ENCODE assay signal across 8 mouse cellular contexts in genomic region chr16:13255855-13256635, GRCm38 (mm10). TPM values are rescaled to one million over a fixed set of nuclear protein-coding genes. Genes with fewer than 3 reads are reported as not detected.
A peak's percentile ranks its signal among the peaks of the same experiment; 100 is the strongest.
DNase-seq lines count a peak whose midpoint lies in the region; ATAC-seq and TF ChIP-seq lines count a peak whose summit lies in the region.

Gene Mrtfb (plus strand): TSS chr16:13256481.

- no peaks in the 10 kb centered on the region for H3K9me3 ChIP-seq in embryonic facial prominence, embryonic 13.5 days
- H3K9me3 ChIP-seq in limb, embryonic 12.5 days, result no peaks in the 10 kb centered on the region
- H3K9me3 ChIP-seq in midbrain, embryonic 14.5 days (ENCODE audit: control insufficient read depth, low read length), result no peaks in the 10 kb centered on the region

- H3K4me3 ChIP-seq in embryonic facial prominence, embryonic 13.5 days, result peak within 1 kb of the TSS; percentile 84
- H3K4me3 ChIP-seq in heart, adult 2 months, result peak within 1 kb of the TSS; percentile 83
- peak within 1 kb of the TSS; percentile 77 for H3K4me3 ChIP-seq in kidney, adult 2 months (ENCODE audit: insufficient read depth, low read depth, low read length)
- peak within 1 kb of the TSS; percentile 87 for H3K4me3 ChIP-seq in limb, embryonic 12.5 days (replicated peaks)
- H3K4me3 ChIP-seq in midbrain, embryonic 14.5 days (replicated peaks; ENCODE audit: low read depth, low read length), result peak within 1 kb of the TSS; percentile 87

- H3K36me3 ChIP-seq in embryonic facial prominence, embryonic 13.5 days, result no peaks in the 10 kb centered on the region
- peaks cover 4% of the 10 kb centered on the region; the same call in 1 of the 2 replicates for H3K36me3 ChIP-seq in heart, adult 2 months (ENCODE audit: control insufficient read depth, insufficient read depth, low read length)
- H3K36me3 ChIP-seq in kidney, adult 2 months (ENCODE audit: control insufficient read depth, insufficient read depth, low read length), result no peaks in the 10 kb centered on the region
- H3K36me3 ChIP-seq in limb, embryonic 12.5 days, result no peaks in the 10 kb centered on the region
- H3K36me3 ChIP-seq in midbrain, embryonic 14.5 days (ENCODE audit: control insufficient read depth, insufficient read depth, low read length), result no peaks in the 10 kb centered on the region

- peak within 1 kb of the TSS; percentile 94 for H3K9ac ChIP-seq in embryonic facial prominence, embryonic 13.5 days
- H3K9ac ChIP-seq in heart, adult 2 months (ENCODE audit: low read depth, low read length), result peak within 1 kb of the TSS; percentile 98
- H3K9ac ChIP-seq in limb, embryonic 12.5 days (replicated peaks), result peak within 1 kb of the TSS; percentile 95
- peak within 1 kb of the TSS; percentile 92 for H3K9ac ChIP-seq in midbrain, embryonic 14.5 days (replicated peaks; ENCODE audit: low read length)

- 0 out of 2 replicates have a peak, but pooled peaks have one; percentile 51 for TF ChIP-seq EP300 in heart, adult 2 months (IDR thresholded peaks at IDR 0.05; ENCODE audit: insufficient read depth, low read depth, low read length)

- peak; percentile 80 for ATAC-seq in embryonic facial prominence, embryonic 13.5 days (ENCODE audit: insufficient number of reproducible peaks, insufficient read depth, low FRiP score, low TSS enrichment, low read depth)
- ATAC-seq in limb, embryonic 12.5 days (ENCODE audit: insufficient number of reproducible peaks, insufficient read depth, low FRiP score, low TSS enrichment, low read depth), result peak; percentile 86
- peak; percentile 94 for ATAC-seq in midbrain, embryonic 14.5 days (ENCODE audit: low FRiP score, low TSS enrichment)

- H3K79me2 ChIP-seq in heart, adult 2 months (replicated peaks; ENCODE audit: control insufficient read depth, insufficient read depth, low read length), result peaks cover 8% of the 10 kb centered on the region; the same call in 1 of the 2 replicates

- peak; percentile 52 for TF ChIP-seq CTCF in heart, adult 2 months (IDR thresholded peaks at IDR 0.05)
- TF ChIP-seq CTCF in kidney, adult 2 months (conservative IDR thresholded peaks at IDR 0.05; ENCODE audit: insufficient read depth, insufficient read length, low read depth, low read length), result no peak

- peak; percentile 87 for DNase-seq in 416B (ENCODE audit: low read depth)
- peak; percentile 77 to 80 for DNase-seq in adrenal gland, postnatal 4 days (ENCODE audit: low spot score in 2 of 2)
- DNase-seq in heart, adult 2 months, result peak; percentile 94 to 95
- DNase-seq in kidney, adult 2 months, result peak; percentile 93
- DNase-seq in midbrain, embryonic 14.5 days, result peak; percentile 93
- DNase-seq in spleen, adult 12 weeks (ENCODE audit: low spot score), result peak; percentile 86

- TF ChIP-seq POLR2A in heart, adult 2 months (IDR thresholded peaks at IDR 0.05; ENCODE audit: insufficient read depth, low read depth, low read length), result peak; percentile 71
- peak; percentile 35 for TF ChIP-seq POLR2A in kidney, adult 2 months (IDR thresholded peaks at IDR 0.05; ENCODE audit: low read depth, low read length)

- H3K4me2 ChIP-seq in embryonic facial prominence, embryonic 13.5 days, result peak within 1 kb of the TSS; percentile 79
- H3K4me2 ChIP-seq in limb, embryonic 12.5 days, result peak within 1 kb of the TSS; percentile 79
- peak within 1 kb of the TSS; percentile 89 for H3K4me2 ChIP-seq in midbrain, embryonic 14.5 days (ENCODE audit: low read length)

- 1% methylated on average over 48 of the region's 56 CpGs for WGBS in embryonic facial prominence, embryonic 13.5 days
- WGBS in heart, adult 2 months, result 2% methylated on average over 53 of the region's 56 CpGs
- 1% methylated on average over 54 of the region's 56 CpGs for WGBS in kidney, adult 2 months
- WGBS in limb, embryonic 12.5 days, result 1% methylated on average over 51 of the region's 56 CpGs
- WGBS in midbrain, embryonic 14.5 days, result 1% methylated on average over 50 of the region's 56 CpGs

- H3K27ac ChIP-seq in embryonic facial prominence, embryonic 13.5 days, result peak within 1 kb of the TSS; percentile 88
- peak within 1 kb of the TSS; percentile 89 for H3K27ac ChIP-seq in heart, adult 2 months
- H3K27ac ChIP-seq in kidney, adult 2 months (ENCODE audit: insufficient read depth, low read depth, low read length), result peak within 1 kb of the TSS; percentile 91
- peak within 1 kb of the TSS; percentile 89 for H3K27ac ChIP-seq in limb, embryonic 12.5 days
- H3K27ac ChIP-seq in midbrain, embryonic 14.5 days (replicated peaks; ENCODE audit: low read depth, low read length), result peak within 1 kb of the TSS; percentile 86

- H3K27me3 ChIP-seq in embryonic facial prominence, embryonic 13.5 days, result no peaks in the 10 kb centered on the region
- H3K27me3 ChIP-seq in heart, adult 2 months (ENCODE audit: control insufficient read depth, insufficient read depth, low read length), result no peaks in the 10 kb centered on the region
- no peaks in the 10 kb centered on the region for H3K27me3 ChIP-seq in kidney, adult 2 months (replicated peaks; ENCODE audit: control insufficient read depth, insufficient read depth, low read length)
- peaks cover 3% of the 10 kb centered on the region; the same call in 1 of the 2 replicates for H3K27me3 ChIP-seq in limb, embryonic 12.5 days
- no peaks in the 10 kb centered on the region for H3K27me3 ChIP-seq in midbrain, embryonic 14.5 days (ENCODE audit: control insufficient read depth, insufficient read depth, low read length)

- peaks cover 25% of the 10 kb centered on the region for H3K4me1 ChIP-seq in embryonic facial prominence, embryonic 13.5 days
- H3K4me1 ChIP-seq in heart, adult 2 months (ENCODE audit: control insufficient read depth, insufficient read depth, low read length), result peaks cover 11% of the 10 kb centered on the region
- peaks cover 6% of the 10 kb centered on the region for H3K4me1 ChIP-seq in kidney, adult 2 months (ENCODE audit: control insufficient read depth, insufficient read depth, low read length)
- peaks cover 10% of the 10 kb centered on the region for H3K4me1 ChIP-seq in limb, embryonic 12.5 days (replicated peaks)
- peaks cover 8% of the 10 kb centered on the region; the same call in 1 of the 2 replicates for H3K4me1 ChIP-seq in midbrain, embryonic 14.5 days (ENCODE audit: control insufficient read depth, insufficient read depth, low read length)

- intact Hi-C loops in heart, adult 2 months (cut with DNase I), result loop anchor here (1.0 to 5.0 kb wide), 4 partner anchors 21 to 101 kb away; no protein-coding TSS in a partner anchor

RNA-seq across cellular contexts. Expression of gene Mrtfb, which starts in this region (rescaled TPM):
- total RNA-seq in adrenal gland, postnatal 4 days (2021), result 10 to 100 TPM; 40.7 to 43.5 TPM
- polyA plus RNA-seq in embryonic facial prominence, embryonic 13.5 days (2015; fragmentation: Nextera tagmentation; extraction: Ambion mirVana), result 28.5 and 28.9 TPM in 2 replicates
- 10 to 100 TPM; 24.9 to 27.1 TPM for total RNA-seq in heart, adult 2 months (2021)
- polyA plus RNA-seq in heart, adult 2 months (2012; rRNA removed), result 8.3 and 10.3 TPM in 2 replicates
- polyA plus RNA-seq in kidney, adult 2 months (2012; rRNA removed), result 5.7 and 6.0 TPM in 2 replicates
- polyA plus RNA-seq in limb, embryonic 12.5 days (2016; fragmentation: Nextera tagmentation; extraction: Ambion mirVana), result 23.1 and 24.7 TPM in 2 replicates
- polyA plus RNA-seq in midbrain, embryonic 14.5 days (2014; fragmentation: Nextera tagmentation; extraction: Ambion mirVana), result 13.0 and 14.9 TPM in 2 replicates

Comparison
In these comparisons a context has a peak if more than half of its experiments do, and no peak if none do; other contexts are left out.
1. Peak in every context shown above with its lines: DNase-seq, ATAC-seq, H3K4me3 ChIP-seq and H3K27ac ChIP-seq.